23 mouse cellular contexts compared by ENCODE assay signal in genomic region chr15:81394211-81394915, GRCm38 (mm10). TPM values are rescaled to one million over a fixed set of nuclear protein-coding genes. Genes with fewer than 3 reads are reported as not detected.
DNase-seq lines count a peak whose midpoint lies in the region; ATAC-seq and TF ChIP-seq lines count a peak whose summit lies in the region.
"Had no signal": no experiment of that assay in that cellular context is flagged by ENCODE, and none has a peak within 500 bp of the region (broad histone marks: within the 10 kb centered on the region; RNA-seq: fewer than 3 reads in every experiment).

No protein-coding gene starts in this region.

- 60% methylated on average over 8 of the region's 8 CpGs for WGBS in lung, postnatal 0 days
- 56% methylated on average over 8 of the region's 8 CpGs for WGBS in lung, adult 2 months

- no peaks in the 10 kb centered on the region for H3K36me3 ChIP-seq in lung, postnatal 0 days (ENCODE audit: insufficient read depth, low read length)

- no peaks in the 10 kb centered on the region for H3K27me3 ChIP-seq in lung, postnatal 0 days (replicated peaks; ENCODE audit: insufficient read depth, low read length)
- H3K27me3 ChIP-seq: embryonic facial prominence, embryonic 15.5 days; forebrain, embryonic 15.5 days; hindbrain, embryonic 15.5 days; megakaryocyte, embryonic 14.5 days; midbrain, embryonic 13.5 days; Patski had no signal

- DNase-seq in heart, adult 11 months = peak; percentile 40
- DNase-seq in heart, postnatal 14 days = no peak
- peak; percentile 60 for DNase-seq in lung, postnatal 0 days (ENCODE audit: low spot score)
- no peak for DNase-seq in lung, adult 2 months
- DNase-seq in kidney, adult 9 months = peak; percentile 68
- DNase-seq in ovary, postnatal 14 days (ENCODE audit: low spot score) = no peak
- no peak for DNase-seq in urinary bladder, adult 18-20 months (ENCODE audit: low spot score in 2 of 2)
- DNase-seq: adrenal gland, adult 8-10 months; cerebellum, adult 8-10 months; gastrocnemius, postnatal 36 days; lung, postnatal 36 days; right cerebral cortex, postnatal 25 days; spleen, adult 18-20 months had no signal

- no peak overlapping the region for H3K4me2 ChIP-seq in lung, postnatal 0 days (replicated peaks; ENCODE audit: low read depth, low read length)
- H3K4me2 ChIP-seq: embryonic facial prominence, embryonic 15.5 days; forebrain, embryonic 15.5 days; hindbrain, embryonic 15.5 days; midbrain, embryonic 13.5 days had no signal

- no peak overlapping the region for H3K9ac ChIP-seq in lung, postnatal 0 days (replicated peaks; ENCODE audit: low read depth)
- H3K9ac ChIP-seq: embryonic facial prominence, embryonic 15.5 days; forebrain, embryonic 15.5 days; hindbrain, embryonic 15.5 days; midbrain, embryonic 13.5 days had no signal

- no peak overlapping the region for H3K4me3 ChIP-seq in lung, postnatal 0 days (ENCODE audit: low read depth, low read length)
- no peak overlapping the region for H3K4me3 ChIP-seq in lung, adult 2 months (replicated peaks; ENCODE audit: extremely low read depth, low read depth, low read length)
- H3K4me3 ChIP-seq: embryonic facial prominence, embryonic 15.5 days; forebrain, embryonic 15.5 days; hindbrain, embryonic 15.5 days; left cerebral cortex, adult 2 months; midbrain, embryonic 13.5 days had no signal

- no peak for TF ChIP-seq POLR2A in lung, adult 2 months (IDR thresholded peaks at IDR 0.05; ENCODE audit: borderline replicate concordance, extremely low read depth, low read depth, low read length)

- ATAC-seq in lung, postnatal 0 days = peak; percentile 57
- ATAC-seq: forebrain, embryonic 15.5 days; midbrain, embryonic 13.5 days; Patski had no signal

- intact Hi-C loops in heart, postnatal 14 days (cut with DNase I) = no loop called here

- no peak overlapping the region for H3K27ac ChIP-seq in lung, postnatal 0 days (ENCODE audit: low read length)
- H3K27ac ChIP-seq: embryonic facial prominence, embryonic 15.5 days; forebrain, embryonic 15.5 days; hindbrain, embryonic 15.5 days; left cerebral cortex, adult 2 months; midbrain, embryonic 13.5 days had no signal

- no peak for TF ChIP-seq EP300 in lung, postnatal 0 days (IDR thresholded peaks at IDR 0.05)

- no peaks in the 10 kb centered on the region for H3K4me1 ChIP-seq in lung, postnatal 0 days (ENCODE audit: insufficient read depth, low read depth, low read length)
- peaks cover 6% of the 10 kb centered on the region for H3K4me1 ChIP-seq in lung, adult 2 months (ENCODE audit: control insufficient read depth, insufficient read depth, low read length)

- no peaks in the 10 kb centered on the region for H3K9me3 ChIP-seq in lung, postnatal 0 days (ENCODE audit: low read length)
- H3K9me3 ChIP-seq: embryonic facial prominence, embryonic 15.5 days; forebrain, embryonic 15.5 days; G1E; hindbrain, embryonic 15.5 days; megakaryocyte, embryonic 14.5 days; midbrain, embryonic 13.5 days had no signal

- no peak for TF ChIP-seq CTCF in lung, postnatal 0 days (IDR thresholded peaks at IDR 0.05)
- TF ChIP-seq CTCF in lung, adult 2 months (IDR thresholded peaks at IDR 0.05; ENCODE audit: insufficient read depth, low read length) = no peak

RNA-seq across cellular contexts. Expression of gene St13, which starts 5.5 kb away (rescaled TPM):
- total RNA-seq in heart, postnatal 14 days (2021) = 10 to 100 TPM; 71.5 to 86.1 TPM
- 87.1 and 99.2 TPM in 2 replicates for polyA plus RNA-seq in lung, postnatal 0 days (2015; fragmentation: Nextera tagmentation; extraction: Ambion mirVana)
- 16.4 and 16.9 TPM in 2 replicates for polyA plus RNA-seq in lung, adult 2 months (2012; rRNA removed)

RNA-seq across cellular contexts. Expression of gene Xpnpep3, which starts 5.6 kb away (rescaled TPM):
- 10 to 100 TPM; 12.5 to 13.4 TPM for total RNA-seq in heart, postnatal 14 days (2021)
- 4.8 and 6.3 TPM in 2 replicates for polyA plus RNA-seq in lung, postnatal 0 days (2015; fragmentation: Nextera tagmentation; extraction: Ambion mirVana)
- polyA plus RNA-seq in lung, adult 2 months (2012; rRNA removed) = 6.8 and 7.2 TPM in 2 replicates

RNA-seq across cellular contexts. Expression of gene Dnajb7, which starts 13.7 kb away (rescaled TPM):
- not detected for total RNA-seq in heart, postnatal 14 days (2021)
- 0.53 and 0.81 TPM in 2 replicates for polyA plus RNA-seq in lung, postnatal 0 days (2015; fragmentation: Nextera tagmentation; extraction: Ambion mirVana)
- polyA plus RNA-seq in lung, adult 2 months (2012; rRNA removed) = not detected in 2 replicates
- total RNA-seq: gastrocnemius, postnatal 36 days; hematopoietic stem cell, adult 5-6 weeks; left cerebral cortex, adult 2 months; left cerebral cortex, postnatal 36 days had no signal
- polyA plus RNA-seq: G1E, Patski had no signal

RNA-seq across cellular contexts. Expression of gene Slc25a17, which starts 33.8 kb away (rescaled TPM):
- 10 to 100 TPM; 24.3 to 26.5 TPM for total RNA-seq in heart, postnatal 14 days (2021)
- polyA plus RNA-seq in lung, postnatal 0 days (2015; fragmentation: Nextera tagmentation; extraction: Ambion mirVana) = 96.7 and 97.3 TPM in 2 replicates
- polyA plus RNA-seq in lung, adult 2 months (2012; rRNA removed) = 25.9 and 44.2 TPM in 2 replicates

Comparison
In these comparisons a context has a peak if more than half of its experiments do, and no peak if none do; other contexts are left out.
1. DNase-seq: peak in heart, adult 11 months (single experiment), lung, postnatal 0 days (single experiment) and kidney, adult 9 months (single experiment); none in heart, postnatal 14 days (0 of 2), lung, adult 2 months (single experiment), ovary, postnatal 14 days (single experiment) and urinary bladder, adult 18-20 months (0 of 2).